ENCODE assay signal across 13 mouse cellular contexts in the genomic region with DNA sequence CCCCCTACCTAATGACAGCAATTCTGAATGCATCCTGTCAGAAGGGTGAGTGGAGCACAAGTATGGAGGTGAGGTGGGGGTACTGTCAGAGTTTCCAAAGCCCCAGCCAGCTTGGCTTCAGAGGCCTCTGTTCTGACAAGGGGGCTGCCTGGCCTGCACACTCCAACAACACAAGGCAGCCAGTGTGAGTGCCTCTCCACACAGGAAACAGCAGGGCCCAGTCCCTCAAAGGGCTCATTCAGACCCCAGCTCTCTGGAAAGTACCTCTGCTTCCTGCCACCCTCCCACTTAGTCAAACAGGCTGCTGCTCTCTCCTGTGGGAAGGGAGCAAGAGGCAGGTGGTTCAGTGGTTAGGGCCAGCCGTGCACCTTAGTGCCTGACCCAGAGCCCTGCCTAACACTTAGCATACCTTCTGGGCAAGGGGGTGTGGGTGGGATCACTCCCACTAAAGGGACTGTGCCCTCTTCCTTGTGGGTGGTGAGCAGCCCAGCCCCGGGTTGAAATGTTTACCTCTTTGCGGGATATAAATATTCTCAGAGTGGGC. TPM values are rescaled to one million over a fixed set of nuclear protein-coding genes. Genes with fewer than 3 reads are reported as not detected.
DNase-seq lines count a peak whose midpoint lies in the region; ATAC-seq and TF ChIP-seq lines count a peak whose summit lies in the region.
"Had no signal": no experiment of that assay in that cellular context is flagged by ENCODE, and none has a peak within 500 bp of the region (broad histone marks: within the 10 kb centered on the region; RNA-seq: fewer than 3 reads in every experiment).

No protein-coding gene starts in this region.

- 0 out of 2 replicates have a peak, but pooled peaks cover 6% of the 10 kb centered on the region for H3K27me3 ChIP-seq in heart, embryonic 10.5 days (ENCODE audit: insufficient read depth, poor library complexity, severe bottlenecking)
- H3K27me3 ChIP-seq in lung, embryonic 14.5 days (ENCODE audit: insufficient read depth, low read length) = no peaks in the 10 kb centered on the region
- peaks cover 5% of the 10 kb centered on the region; the same call in 1 of the 2 replicates for H3K27me3 ChIP-seq in embryonic facial prominence, embryonic 10.5 days (replicated peaks; ENCODE audit: low read depth, poor library complexity, severe bottlenecking)
- H3K27me3 ChIP-seq in limb, embryonic 13.5 days = no peaks in the 10 kb centered on the region
- H3K27me3 ChIP-seq: Patski had no signal

- ATAC-seq in lung, embryonic 14.5 days (ENCODE audit: insufficient read depth) = peak; percentile 65; the same call in 1 of the 2 replicates
- ATAC-seq in limb, embryonic 13.5 days (ENCODE audit: low FRiP score, low read depth) = peak; percentile 74
- ATAC-seq: Patski had no signal

- 85% methylated on average over 3 of the region's 3 CpGs for WGBS in heart, embryonic 10.5 days
- WGBS in lung, embryonic 14.5 days = 42% methylated on average over 3 of the region's 3 CpGs
- 72% methylated on average over 3 of the region's 3 CpGs for WGBS in embryonic facial prominence, embryonic 10.5 days
- 57% methylated on average over 3 of the region's 3 CpGs for WGBS in limb, embryonic 13.5 days

- no peak overlapping the region for H3K4me3 ChIP-seq in heart, embryonic 10.5 days
- H3K4me3 ChIP-seq in lung, embryonic 14.5 days (ENCODE audit: low read depth, low read length) = no peak overlapping the region
- no peak overlapping the region for H3K4me3 ChIP-seq in embryonic facial prominence, embryonic 10.5 days
- H3K4me3 ChIP-seq in limb, embryonic 13.5 days = no peak overlapping the region
- H3K4me3 ChIP-seq: midbrain, embryonic 12.5 days had no signal

- TF ChIP-seq CTCF in lung, embryonic 14.5 days (IDR thresholded peaks at IDR 0.05; ENCODE audit: low read depth) = no peak

- no peak for DNase-seq in heart, embryonic 10.5 days (ENCODE audit: low spot score)
- DNase-seq in heart, postnatal 36 days = no peak
- DNase-seq in lung, embryonic 14.5 days = peak; percentile 56
- no peak for DNase-seq in lung, postnatal 14 days
- DNase-seq in embryonic facial prominence, embryonic 10.5 days (ENCODE audit: low spot score) = peak; percentile 30
- DNase-seq in cerebellum, adult 11 months = no peak
- no peak for DNase-seq in retina, postnatal 1 day
- DNase-seq: cerebellum, postnatal 36 days had no signal

- intact Hi-C loops in heart, postnatal 36 days (cut with DNase I) = no loop called here

- no peak overlapping the region for H3K9ac ChIP-seq in lung, embryonic 14.5 days
- no peak overlapping the region for H3K9ac ChIP-seq in limb, embryonic 13.5 days
- H3K9ac ChIP-seq: liver, embryonic 14.5 days; midbrain, embryonic 12.5 days had no signal

- no peak overlapping the region for H3K4me2 ChIP-seq in lung, embryonic 14.5 days
- peak overlapping the region; percentile 36; the same call in 1 of the 2 replicates for H3K4me2 ChIP-seq in limb, embryonic 13.5 days (replicated peaks)
- H3K4me2 ChIP-seq: midbrain, embryonic 12.5 days had no signal

- H3K9me3 ChIP-seq in heart, embryonic 10.5 days = no peaks in the 10 kb centered on the region
- H3K9me3 ChIP-seq in lung, embryonic 14.5 days (ENCODE audit: low read depth, low read length) = no peaks in the 10 kb centered on the region
- H3K9me3 ChIP-seq in embryonic facial prominence, embryonic 10.5 days = no peaks in the 10 kb centered on the region
- H3K9me3 ChIP-seq in limb, embryonic 13.5 days = no peaks in the 10 kb centered on the region
- H3K9me3 ChIP-seq: midbrain, embryonic 12.5 days had no signal

- H3K4me1 ChIP-seq in heart, embryonic 10.5 days = peaks cover 45% of the 10 kb centered on the region
- H3K4me1 ChIP-seq in lung, embryonic 14.5 days (ENCODE audit: insufficient read depth) = peaks cover 20% of the 10 kb centered on the region; the same call in 1 of the 2 replicates
- H3K4me1 ChIP-seq in embryonic facial prominence, embryonic 10.5 days = peaks cover 33% of the 10 kb centered on the region
- peaks cover 66% of the 10 kb centered on the region for H3K4me1 ChIP-seq in limb, embryonic 13.5 days
- H3K4me1 ChIP-seq: midbrain, embryonic 12.5 days had no signal

- H3K27ac ChIP-seq in heart, embryonic 10.5 days = 0 out of 2 replicates have a peak overlapping the region, but pooled peaks have one; percentile 26
- H3K27ac ChIP-seq in lung, embryonic 14.5 days (ENCODE audit: low read depth) = peak overlapping the region; percentile 71; the same call in 1 of the 2 replicates
- H3K27ac ChIP-seq in embryonic facial prominence, embryonic 10.5 days (replicated peaks) = 0 out of 2 replicates have a peak overlapping the region, but pooled peaks have one; percentile 16
- peak overlapping the region; percentile 94 for H3K27ac ChIP-seq in limb, embryonic 13.5 days
- H3K27ac ChIP-seq: liver, embryonic 14.5 days; midbrain, embryonic 12.5 days had no signal

- peaks cover 52% of the 10 kb centered on the region for H3K36me3 ChIP-seq in heart, embryonic 10.5 days
- H3K36me3 ChIP-seq in lung, embryonic 14.5 days (ENCODE audit: insufficient read depth) = peaks cover 11% of the 10 kb centered on the region; the same call in 1 of the 2 replicates
- no peaks in the 10 kb centered on the region for H3K36me3 ChIP-seq in embryonic facial prominence, embryonic 10.5 days (replicated peaks)
- peaks cover 35% of the 10 kb centered on the region for H3K36me3 ChIP-seq in limb, embryonic 13.5 days
- H3K36me3 ChIP-seq: midbrain, embryonic 12.5 days had no signal

RNA-seq across cellular contexts. Expression of a gene that starts 16.8 kb away (rescaled TPM):
- 22.5 and 39.4 TPM in 2 replicates for polyA plus RNA-seq in heart, embryonic 10.5 days (2016; fragmentation: Nextera tagmentation; extraction: Ambion mirVana)
- total RNA-seq in heart, postnatal 36 days (2021) = 10 to 100 TPM; 14.7 to 16.7 TPM
- polyA plus RNA-seq in lung, embryonic 14.5 days (2014; fragmentation: Nextera tagmentation; extraction: Ambion mirVana) = 12.3 and 13.9 TPM in 2 replicates
- polyA plus RNA-seq in embryonic facial prominence, embryonic 10.5 days (2016; fragmentation: Nextera tagmentation; extraction: Ambion mirVana) = 2.2 and 2.5 TPM in 2 replicates
- polyA plus RNA-seq in limb, embryonic 13.5 days (2015; fragmentation: Nextera tagmentation; extraction: Ambion mirVana) = 38.3 and 41.1 TPM in 2 replicates
- total RNA-seq: granulocyte monocyte progenitor cell, adult 5-6 weeks had no signal

RNA-seq across cellular contexts. Expression of a gene that starts 17.1 kb away (rescaled TPM):
- polyA plus RNA-seq in heart, embryonic 10.5 days (2016; fragmentation: Nextera tagmentation; extraction: Ambion mirVana) = 0.64 and 1.4 TPM in 2 replicates
- not detected for total RNA-seq in heart, postnatal 36 days (2021)
- 0.23 and 1.1 TPM in 2 replicates for polyA plus RNA-seq in lung, embryonic 14.5 days (2014; fragmentation: Nextera tagmentation; extraction: Ambion mirVana)
- not detected in 2 replicates for polyA plus RNA-seq in embryonic facial prominence, embryonic 10.5 days (2016; fragmentation: Nextera tagmentation; extraction: Ambion mirVana)
- polyA plus RNA-seq in limb, embryonic 13.5 days (2015; fragmentation: Nextera tagmentation; extraction: Ambion mirVana) = 0.27 and 0.94 TPM in 2 replicates
- total RNA-seq: granulocyte monocyte progenitor cell, adult 5-6 weeks had no signal
- polyA plus RNA-seq: liver, embryonic 14.5 days; midbrain, embryonic 12.5 days; Patski had no signal

RNA-seq across cellular contexts. Expression of a gene that starts 46.6 kb away (rescaled TPM):
- 8.0 and 8.1 TPM in 2 replicates for polyA plus RNA-seq in heart, embryonic 10.5 days (2016; fragmentation: Nextera tagmentation; extraction: Ambion mirVana)
- 10 to 100 TPM; 10.0 to 11.1 TPM for total RNA-seq in heart, postnatal 36 days (2021)
- 7.8 and 9.5 TPM in 2 replicates for polyA plus RNA-seq in lung, embryonic 14.5 days (2014; fragmentation: Nextera tagmentation; extraction: Ambion mirVana)
- polyA plus RNA-seq in embryonic facial prominence, embryonic 10.5 days (2016; fragmentation: Nextera tagmentation; extraction: Ambion mirVana) = 10.4 and 11.1 TPM in 2 replicates
- polyA plus RNA-seq in limb, embryonic 13.5 days (2015; fragmentation: Nextera tagmentation; extraction: Ambion mirVana) = 12.0 and 13.1 TPM in 2 replicates

RNA-seq across cellular contexts. Expression of a gene that starts 55.7 kb away (rescaled TPM):
- polyA plus RNA-seq in heart, embryonic 10.5 days (2016; fragmentation: Nextera tagmentation; extraction: Ambion mirVana) = 54.8 and 65.1 TPM in 2 replicates
- total RNA-seq in heart, postnatal 36 days (2021) = 10 to 100 TPM; 55.1 to 60.7 TPM
- 69.6 and 75.1 TPM in 2 replicates for polyA plus RNA-seq in lung, embryonic 14.5 days (2014; fragmentation: Nextera tagmentation; extraction: Ambion mirVana)
- polyA plus RNA-seq in embryonic facial prominence, embryonic 10.5 days (2016; fragmentation: Nextera tagmentation; extraction: Ambion mirVana) = 66.3 and 69.3 TPM in 2 replicates
- 87.6 and 88.8 TPM in 2 replicates for polyA plus RNA-seq in limb, embryonic 13.5 days (2015; fragmentation: Nextera tagmentation; extraction: Ambion mirVana)

Comparison
In these comparisons a context has a peak if more than half of its experiments do, and no peak if none do; other contexts are left out.
1. DNase-seq: peak in lung, embryonic 14.5 days (single experiment) and embryonic facial prominence, embryonic 10.5 days (single experiment); none in heart, embryonic 10.5 days (single experiment), heart, postnatal 36 days (0 of 2), lung, postnatal 14 days (single experiment), cerebellum, adult 11 months (single experiment) and retina, postnatal 1 day (single experiment).
2. H3K27ac ChIP-seq: peak in every context shown above with its lines; median percentile 94 in limb, embryonic 13.5 days; 71 in lung, embryonic 14.5 days; 26 in heart, embryonic 10.5 days; 16 in embryonic facial prominence, embryonic 10.5 days.